Mouse (Mus musculus): ENCODE measurements around the gene Ifitm1. TPM values are rescaled to one million over a fixed set of nuclear protein-coding genes. Genes with fewer than 3 reads are reported as not detected.

The Ifitm1 gene
- 22.3 and 24.0 TPM in 2 replicates for polyA plus RNA-seq (2015; fragmentation: Nextera tagmentation; extraction: Ambion mirVana)

- ATAC-seq (ENCODE audit: low read depth): no peak
- H3K27me3 ChIP-seq: no peaks in the 10 kb centered on the region
- H3K4me3 ChIP-seq (replicated peaks): no peak within 1 kb of the TSS
- no peaks in the 10 kb centered on the region for H3K9me3 ChIP-seq (replicated peaks)
- no peak for DNase-seq
- no peak within 1 kb of the TSS for H3K27ac ChIP-seq
- no peaks in the 10 kb centered on the region for H3K36me3 ChIP-seq
- 59% methylated on average over 4 of the region's 4 CpGs for WGBS (ENCODE audit: insufficient replicate concordance)
- H3K4me2 ChIP-seq: no peak within 1 kb of the TSS
- peaks cover 34% of the 10 kb centered on the region for H3K4me1 ChIP-seq (replicated peaks)
- no peak within 1 kb of the TSS for H3K9ac ChIP-seq
Observed at GRCm38 (mm10) chr7:140966921-140967320, at the start of gene Ifitm1. Gene Ifitm1, plus strand, starts transcription at chr7:140967221.

GRCm38 (mm10) chr7:140919911-140920310 is 47.1 kb upstream of the Ifitm1 start:
- 22% methylated on average over 4 of the region's 4 CpGs for WGBS (ENCODE audit: insufficient replicate concordance)
- H3K27ac ChIP-seq: no peak overlapping the region

GRCm38 (mm10) chr7:140920418-140921029 is 46.5 kb upstream of the Ifitm1 start, which contains the start of gene Nlrp6:
Gene Nlrp6, plus strand, starts transcription at chr7:140920902.
- Histone ChIP-seq H3K4me1 (replicated peaks) (peaks cover 44% of the 10 kb centered on the region), H3K9ac (no peak within 1 kb of the TSS), H3K27me3 (peaks cover 64% of the 10 kb centered on the region), H3K36me3 (no peaks in the 10 kb centered on the region), H3K4me3 (replicated peaks) (no peak within 1 kb of the TSS), H3K27ac (no peak within 1 kb of the TSS), H3K9me3 (replicated peaks) (no peaks in the 10 kb centered on the region), H3K4me2 (no peak within 1 kb of the TSS)
- ATAC-seq (ENCODE audit: low read depth) (no peak), DNase-seq (no peak)
- WGBS (ENCODE audit: insufficient replicate concordance): 48% methylated on average over 8 of the region's 8 CpGs

More at GRCm38 (mm10) chr7:140919911-140920310, 47.1 kb upstream of the Ifitm1 start:
- Histone ChIP-seq H3K4me2 (no peak overlapping the region), H3K9me3 (replicated peaks) (no peaks in the 10 kb centered on the region), H3K4me3 (replicated peaks) (no peak overlapping the region), H3K9ac (no peak overlapping the region), H3K4me1 (replicated peaks) (peaks cover 44% of the 10 kb centered on the region), H3K36me3 (no peaks in the 10 kb centered on the region), H3K27me3 (peaks cover 58% of the 10 kb centered on the region)
- no peak for DNase-seq
- no peak for ATAC-seq (ENCODE audit: low read depth)

- H3K9me3 ChIP-seq (replicated peaks): no peaks in the 10 kb centered on the region
- ATAC-seq (ENCODE audit: low read depth) (no peak), DNase-seq (no peak)
- peaks cover 44% of the 10 kb centered on the region for H3K4me1 ChIP-seq (replicated peaks)
- H3K4me3 ChIP-seq (replicated peaks): 0 out of 2 replicates have a peak overlapping the region, but pooled peaks have one; percentile 28
- peaks cover 72% of the 10 kb centered on the region for H3K27me3 ChIP-seq
- 30% methylated on average over 22 of the region's 22 CpGs for WGBS (ENCODE audit: insufficient replicate concordance)
- no peak overlapping the region for H3K4me2 ChIP-seq
- H3K9ac ChIP-seq: no peak overlapping the region
- no peak overlapping the region for H3K27ac ChIP-seq
- H3K36me3 ChIP-seq: no peaks in the 10 kb centered on the region
Observed at GRCm38 (mm10) chr7:140921225-140921975, 45.6 kb upstream of the Ifitm1 start.

- peak; percentile 25 for ATAC-seq (ENCODE audit: low read depth)
- H3K4me3 ChIP-seq (replicated peaks): peak overlapping the region; percentile 28
- H3K36me3 ChIP-seq: no peaks in the 10 kb centered on the region
- peaks cover 76% of the 10 kb centered on the region for H3K27me3 ChIP-seq
- H3K4me1 ChIP-seq (replicated peaks): peaks cover 44% of the 10 kb centered on the region
- no peaks in the 10 kb centered on the region for H3K9me3 ChIP-seq (replicated peaks)
- H3K4me2 ChIP-seq: peak overlapping the region; percentile 58
- 2% methylated on average over 49 of the region's 49 CpGs for WGBS (ENCODE audit: insufficient replicate concordance)
- no peak for DNase-seq
- no peak overlapping the region for H3K27ac ChIP-seq
- H3K9ac ChIP-seq: no peak overlapping the region
Observed at GRCm38 (mm10) chr7:140922398-140923069, 44.5 kb upstream of the Ifitm1 start.

- peak overlapping the region; percentile 28 for H3K4me3 ChIP-seq (replicated peaks)
- H3K36me3 ChIP-seq: no peaks in the 10 kb centered on the region
- H3K9me3 ChIP-seq (replicated peaks): no peaks in the 10 kb centered on the region
- H3K27ac ChIP-seq: no peak overlapping the region
- no peak overlapping the region for H3K9ac ChIP-seq
- peaks cover 76% of the 10 kb centered on the region for H3K27me3 ChIP-seq
- DNase-seq: no peak
- no peak for ATAC-seq (ENCODE audit: low read depth)
- WGBS (ENCODE audit: insufficient replicate concordance): 24% methylated on average over 30 of the region's 30 CpGs
- peak overlapping the region; percentile 58 for H3K4me2 ChIP-seq
- H3K4me1 ChIP-seq (replicated peaks): peaks cover 44% of the 10 kb centered on the region
Observed at GRCm38 (mm10) chr7:140923070-140923775, 43.8 kb upstream of the Ifitm1 start.

GRCm38 (mm10) chr7:140927181-140927580 is 39.8 kb upstream of the Ifitm1 start:
- H3K9ac ChIP-seq: no peak overlapping the region
- no peak overlapping the region for H3K4me2 ChIP-seq
- H3K36me3 ChIP-seq: no peaks in the 10 kb centered on the region
- H3K27ac ChIP-seq: no peak overlapping the region
- peaks cover 48% of the 10 kb centered on the region for H3K27me3 ChIP-seq
- no peaks in the 10 kb centered on the region for H3K9me3 ChIP-seq (replicated peaks)
- ATAC-seq (ENCODE audit: low read depth): no peak
- H3K4me1 ChIP-seq (replicated peaks): peaks cover 11% of the 10 kb centered on the region
- 72% methylated on average over 6 of the region's 6 CpGs for WGBS (ENCODE audit: insufficient replicate concordance)
- DNase-seq: no peak
- H3K4me3 ChIP-seq (replicated peaks): no peak overlapping the region

GRCm38 (mm10) chr7:140938436-140938835 is 28.6 kb upstream of the Ifitm1 start:
- Histone ChIP-seq H3K4me1 (replicated peaks) (peaks cover 33% of the 10 kb centered on the region), H3K9ac (no peak overlapping the region), H3K27ac (no peak overlapping the region), H3K4me2 (no peak overlapping the region), H3K27me3 (peaks cover 27% of the 10 kb centered on the region), H3K36me3 (0 out of 2 replicates have a peak, but pooled peaks cover 1% of the 10 kb centered on the region), H3K9me3 (replicated peaks) (no peaks in the 10 kb centered on the region), H3K4me3 (replicated peaks) (no peak overlapping the region)
- no peak for DNase-seq
- WGBS (ENCODE audit: insufficient replicate concordance): 32% methylated on average over 3 of the region's 3 CpGs
- ATAC-seq (ENCODE audit: low read depth): no peak

- no peak overlapping the region for H3K4me2 ChIP-seq
- DNase-seq (no peak), ATAC-seq (ENCODE audit: low read depth) (no peak)
- no peaks in the 10 kb centered on the region for H3K9me3 ChIP-seq (replicated peaks)
- H3K9ac ChIP-seq: no peak overlapping the region
- no peak overlapping the region for H3K4me3 ChIP-seq (replicated peaks)
- H3K27me3 ChIP-seq: peaks cover 27% of the 10 kb centered on the region
- 37% methylated on average over 2 of the region's 2 CpGs for WGBS (ENCODE audit: insufficient replicate concordance)
- H3K27ac ChIP-seq: no peak overlapping the region
- H3K4me1 ChIP-seq (replicated peaks): peaks cover 37% of the 10 kb centered on the region
- H3K36me3 ChIP-seq: 0 out of 2 replicates have a peak, but pooled peaks cover 5% of the 10 kb centered on the region
Observed at GRCm38 (mm10) chr7:140938896-140939295, 28.1 kb upstream of the Ifitm1 start.

- Histone ChIP-seq H3K4me3 (replicated peaks) (no peak overlapping the region), H3K36me3 (0 out of 2 replicates have a peak, but pooled peaks cover 5% of the 10 kb centered on the region), H3K4me1 (replicated peaks) (peaks cover 38% of the 10 kb centered on the region), H3K4me2 (no peak overlapping the region), H3K9me3 (replicated peaks) (no peaks in the 10 kb centered on the region), H3K27ac (no peak overlapping the region), H3K9ac (no peak overlapping the region), H3K27me3 (peaks cover 21% of the 10 kb centered on the region)
- DNase-seq: no peak
- no peak for ATAC-seq (ENCODE audit: low read depth)
- WGBS (ENCODE audit: insufficient replicate concordance): 37% methylated on average over 8 of the region's 8 CpGs
Observed at GRCm38 (mm10) chr7:140939669-140940171, 27.3 kb upstream of the Ifitm1 start.

Data from liver, embryonic 13.5 days (tissue).